Mouse (Mus musculus) adrenal gland, adult 2 months (tissue): ENCODE measurements at regions not wholly inside any gene's neighbourhood (a gene's known extent, or its start where the extent isn't known, plus 50 kb on each side); places are given as distances from the start of the nearest gene placed in this dataset.
"Not testable (repeated sequence)": the region's sequence is repeated elsewhere in the genome, so short reads cannot be mapped to it uniquely, and the experiment has no call there.

ENCODE experiments used
- DNase-seq: peaks from one replicate; pipeline ENCODE4 v3.0.0; 2021

GRCm38 (mm10) chr4:81593431-81593830 lies 150.8 kb upstream of the Mpdz start:
- not testable (repeated sequence) for DNase-seq

- no peak for DNase-seq
These were observed 139.9 kb upstream of the Mpdz start for GRCm38 (mm10) chr4:81582546-81582945.

GRCm38 (mm10) chr4:81580553-81580952 lies 137.9 kb upstream of the Mpdz start:
- DNase-seq = peak; percentile 18

- no peak for DNase-seq
These were observed 136.9 kb upstream of the Mpdz start for GRCm38 (mm10) chr4:81579389-81580110.

GRCm38 (mm10) chr4:81578981-81579380 lies 136.4 kb upstream of the Mpdz start:
- DNase-seq = no peak

- DNase-seq = no peak
These were observed 131.2 kb upstream of the Mpdz start for GRCm38 (mm10) chr4:81573771-81574170.

GRCm38 (mm10) chr4:81570736-81571135 lies 128.1 kb upstream of the Mpdz start:
- DNase-seq = no peak

- no peak for DNase-seq
These were observed 126.9 kb upstream of the Mpdz start for GRCm38 (mm10) chr4:81569531-81569930.

GRCm38 (mm10) chr4:81568404-81568803 lies 125.8 kb upstream of the Mpdz start:
- DNase-seq = no peak

- no peak for DNase-seq
These were observed 125.3 kb upstream of the Mpdz start for GRCm38 (mm10) chr4:81567928-81568327.

- no peak for DNase-seq
These were observed 123.9 kb upstream of the Mpdz start for GRCm38 (mm10) chr4:81566526-81566925.

GRCm38 (mm10) chr4:81565422-81566395 lies 123.1 kb upstream of the Mpdz start:
- no peak for DNase-seq

- no peak for DNase-seq
These were observed 121.8 kb upstream of the Mpdz start for GRCm38 (mm10) chr4:81564446-81564845.

GRCm38 (mm10) chr4:81563574-81563973 lies 121.0 kb upstream of the Mpdz start:
- DNase-seq = no peak

- DNase-seq = no peak
These were observed 118.8 kb upstream of the Mpdz start for GRCm38 (mm10) chr4:81561453-81561852.

- DNase-seq = no peak
These were observed 108.2 kb upstream of the Mpdz start for GRCm38 (mm10) chr4:81550816-81551215.

GRCm38 (mm10) chr4:81550256-81550655 lies 107.6 kb upstream of the Mpdz start:
- DNase-seq = no peak

- no peak for DNase-seq
These were observed 97.9 kb upstream of the Mpdz start for GRCm38 (mm10) chr4:81540496-81540895.

- DNase-seq = peak; percentile 31
These were observed 96.9 kb upstream of the Mpdz start for GRCm38 (mm10) chr4:81539551-81539950.

- no peak for DNase-seq
These were observed 94.2 kb upstream of the Mpdz start for GRCm38 (mm10) chr4:81536795-81537194.

- peak; percentile 56 for DNase-seq
These were observed 87.9 kb upstream of the Mpdz start for GRCm38 (mm10) chr4:81530546-81530945.

GRCm38 (mm10) chr4:81519151-81519550 lies 76.5 kb upstream of the Mpdz start:
- DNase-seq = not testable (repeated sequence)

GRCm38 (mm10) chr4:81514547-81514946 lies 71.9 kb upstream of the Mpdz start:
- DNase-seq = no peak
